Mouse (Mus musculus) urinary bladder, postnatal 4 days (tissue): ENCODE results near the gene Tbccd1.

Experiments
- DNase-seq, 2 experiments: peaks; one replicate each; pipeline ENCODE4 v3.0.0; 2021 to 2022; ENCODE audit warnings: low spot score in 2 of 2

The Tbccd1 gene

DNA sequence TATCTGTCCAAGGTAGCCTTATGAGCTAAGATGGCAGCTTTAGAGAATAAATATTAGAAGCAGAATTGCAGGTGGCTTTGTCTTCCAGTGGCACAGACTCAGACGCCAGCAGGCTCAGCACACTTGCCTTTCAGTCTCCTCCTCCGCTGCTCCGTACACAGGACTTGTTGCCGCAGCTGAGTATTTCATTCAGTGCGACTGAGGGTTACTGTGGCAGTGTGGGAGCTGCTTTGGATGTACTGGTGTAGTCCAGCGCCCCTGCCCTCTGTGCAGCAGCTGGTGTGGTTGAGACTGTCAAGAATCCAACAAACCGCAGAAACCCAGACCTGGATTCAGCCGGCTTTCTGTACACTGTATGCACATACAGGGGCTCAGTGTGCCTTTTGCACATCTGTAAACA is 14.9 kb upstream of the Tbccd1 start:
- DNase-seq: no peak

DNA sequence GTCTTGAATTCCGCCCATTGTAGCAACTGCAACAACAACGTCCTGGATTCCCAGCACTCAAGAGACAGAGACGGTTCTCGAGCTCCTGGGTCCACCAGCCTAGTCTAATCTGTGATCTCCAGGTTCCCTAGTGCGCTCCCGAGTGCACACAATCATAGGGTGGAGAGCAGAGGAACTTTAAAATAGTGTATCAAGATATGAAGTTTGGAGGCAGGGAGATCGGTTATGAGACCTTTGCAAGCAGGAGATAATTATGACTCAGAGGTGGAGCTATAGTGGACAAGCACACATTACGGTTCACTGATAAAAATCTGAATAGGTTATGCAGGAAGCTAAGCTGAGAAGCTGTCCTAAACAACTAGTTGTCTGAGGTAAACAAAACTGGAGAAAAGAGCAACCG is 696 bp downstream of the Tbccd1 start:
- DNase-seq: no peak

DNA sequence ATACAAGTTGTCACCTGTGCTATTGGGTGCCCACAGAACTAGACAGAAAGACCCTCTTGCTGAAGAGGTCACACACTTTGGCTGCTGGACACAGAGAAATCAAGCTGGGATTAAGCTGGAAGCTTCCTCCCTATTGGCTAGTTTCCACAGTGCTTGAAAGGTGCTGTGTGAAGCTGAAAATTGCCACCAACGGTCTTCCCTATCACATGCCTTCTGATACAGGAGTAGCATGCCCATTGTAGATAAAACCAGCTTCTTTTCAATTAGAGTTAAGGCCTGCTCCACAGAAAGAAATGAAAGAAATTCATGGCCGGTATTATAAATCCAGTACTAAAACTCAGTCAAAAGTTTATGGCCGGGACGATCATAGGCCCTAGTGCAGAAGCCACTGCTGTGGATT is 4.8 kb downstream of the Tbccd1 start:
- no peak for DNase-seq

DNA sequence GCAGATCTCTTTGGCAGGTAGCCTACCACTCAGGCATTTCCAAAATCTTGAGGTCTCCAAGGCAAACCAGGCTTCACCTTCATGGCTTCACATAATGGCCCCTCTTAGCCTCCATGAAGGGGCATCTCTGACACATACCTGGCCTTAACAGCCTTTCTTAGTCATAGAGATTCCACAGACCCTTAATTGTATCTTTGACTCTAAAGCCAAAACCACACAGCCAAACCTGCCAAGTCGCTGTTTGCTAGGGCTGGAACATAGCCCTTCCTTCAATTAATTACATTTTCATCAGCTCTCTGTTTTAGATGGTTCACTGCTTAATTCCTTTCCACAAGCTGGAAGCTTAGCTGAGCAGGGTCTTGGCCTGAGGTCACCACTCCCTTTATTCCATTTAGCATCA is 9.1 kb downstream of the Tbccd1 start:
- no peak for DNase-seq

DNA sequence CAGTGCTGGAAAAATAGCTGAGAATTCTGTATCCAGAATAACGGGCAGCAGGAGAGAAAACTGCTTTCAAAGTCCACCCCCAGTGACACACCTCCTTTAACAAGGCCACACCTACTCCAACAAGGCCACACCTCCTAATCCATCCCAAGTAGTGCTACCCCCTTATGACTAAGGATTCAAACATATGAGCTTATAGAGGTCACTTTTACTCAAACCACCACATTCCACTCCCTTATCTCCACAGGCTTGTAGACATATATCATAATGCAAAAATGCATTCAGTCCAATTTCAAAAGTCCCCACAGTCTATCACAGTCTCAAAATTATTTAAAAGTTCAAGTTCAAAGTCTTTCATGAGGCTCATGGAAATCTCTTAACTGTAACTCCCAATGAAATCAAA is 9.8 kb downstream of the Tbccd1 start:
- DNase-seq: no peak

DNA sequence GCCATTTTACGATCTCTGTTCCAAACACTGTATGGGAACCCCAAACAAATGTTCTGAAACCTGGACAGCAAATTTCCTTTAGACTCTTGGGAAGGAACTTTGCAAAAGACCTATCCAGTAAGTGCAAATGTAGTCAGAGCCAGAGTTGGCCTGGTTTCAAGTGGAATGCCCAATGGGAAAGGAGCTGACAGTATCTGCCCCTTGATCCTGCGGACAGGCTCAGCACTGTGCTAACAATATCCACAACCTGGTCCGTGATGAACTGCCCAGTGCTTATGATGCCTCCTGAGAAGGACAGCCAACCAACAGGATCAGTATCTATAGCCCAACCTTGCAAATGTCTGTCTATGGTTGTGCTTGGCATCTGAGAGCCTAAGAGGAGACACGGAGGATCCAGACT is 12.0 kb downstream of the Tbccd1 start:
- DNase-seq: no peak

DNA sequence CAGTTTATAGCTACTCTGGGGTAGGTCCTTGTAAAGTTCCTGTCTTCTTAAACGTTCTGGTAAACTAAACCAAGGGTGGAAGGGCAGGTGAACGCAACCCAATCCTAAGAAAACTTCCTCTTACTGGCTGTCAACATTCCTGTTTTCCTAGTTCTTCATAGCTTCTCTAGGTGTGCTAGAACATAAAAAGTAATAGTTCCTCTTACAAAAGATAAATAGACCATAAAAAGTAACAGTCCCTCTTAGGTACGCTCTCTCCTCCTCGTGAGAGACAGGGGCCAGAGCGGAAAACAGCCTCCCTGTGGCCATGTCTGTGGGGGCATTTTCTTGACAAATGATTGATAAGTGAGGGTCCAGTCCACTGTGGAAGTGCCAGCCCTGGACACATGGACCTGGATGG is 12.6 kb downstream of the Tbccd1 start:
- no peak for DNase-seq

DNA sequence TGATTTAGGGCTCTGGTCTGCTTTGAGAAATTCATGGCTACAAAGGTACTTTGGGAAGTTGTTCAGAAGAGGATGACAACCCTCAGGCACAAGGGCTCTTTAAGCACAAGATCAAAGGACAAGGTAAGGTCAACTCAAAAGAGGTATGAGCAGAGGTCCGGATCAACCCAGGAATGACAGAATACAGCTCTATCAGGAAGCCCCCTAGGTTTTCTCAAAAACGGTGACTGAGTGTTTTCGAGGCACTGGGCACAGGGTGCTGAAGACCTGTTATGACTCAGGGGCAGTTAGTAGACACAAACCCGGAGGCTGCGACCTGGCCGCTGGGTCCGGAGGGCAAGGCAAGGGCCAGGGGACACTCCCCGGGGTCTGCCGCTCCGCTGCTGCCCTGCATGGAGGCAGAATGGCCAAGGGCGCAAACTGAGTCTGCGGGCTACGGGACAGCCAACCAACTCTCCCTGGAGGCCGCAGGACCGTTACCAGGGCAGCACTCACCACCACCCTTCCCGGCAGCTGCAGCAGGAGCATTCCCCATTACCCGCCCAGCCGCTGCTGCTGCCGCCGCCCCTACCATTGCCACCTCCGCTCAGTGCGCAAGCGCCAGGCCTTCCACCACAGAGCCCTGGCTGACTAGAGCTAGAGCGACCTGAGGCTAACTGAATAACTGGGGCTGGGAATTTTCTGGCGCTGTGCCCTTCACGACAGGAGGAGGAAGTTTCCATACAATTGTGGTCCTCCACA is 13.2 kb downstream of the Tbccd1 start:
- DNase-seq: peak; percentile 70 to 79

DNA sequence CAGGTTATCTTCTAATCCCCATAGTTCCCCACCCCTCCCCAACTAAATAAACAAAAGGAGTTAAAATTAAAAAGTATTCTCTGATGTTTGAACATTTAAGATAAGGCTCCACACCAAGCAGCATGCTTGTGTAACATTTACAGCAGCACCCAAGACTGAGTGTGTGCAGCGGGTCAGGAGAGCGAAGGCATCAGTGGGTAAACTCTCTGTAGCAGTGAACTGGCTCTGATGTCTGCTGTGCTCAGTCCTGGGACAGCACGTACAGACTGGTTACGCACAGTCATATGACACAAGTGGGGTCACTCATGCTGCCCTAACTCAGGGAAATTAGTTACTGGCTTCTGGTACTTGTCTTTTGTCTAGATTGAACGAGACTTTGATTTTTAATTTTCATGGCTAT is 14.6 kb downstream of the Tbccd1 start:
- DNase-seq: no peak

DNA sequence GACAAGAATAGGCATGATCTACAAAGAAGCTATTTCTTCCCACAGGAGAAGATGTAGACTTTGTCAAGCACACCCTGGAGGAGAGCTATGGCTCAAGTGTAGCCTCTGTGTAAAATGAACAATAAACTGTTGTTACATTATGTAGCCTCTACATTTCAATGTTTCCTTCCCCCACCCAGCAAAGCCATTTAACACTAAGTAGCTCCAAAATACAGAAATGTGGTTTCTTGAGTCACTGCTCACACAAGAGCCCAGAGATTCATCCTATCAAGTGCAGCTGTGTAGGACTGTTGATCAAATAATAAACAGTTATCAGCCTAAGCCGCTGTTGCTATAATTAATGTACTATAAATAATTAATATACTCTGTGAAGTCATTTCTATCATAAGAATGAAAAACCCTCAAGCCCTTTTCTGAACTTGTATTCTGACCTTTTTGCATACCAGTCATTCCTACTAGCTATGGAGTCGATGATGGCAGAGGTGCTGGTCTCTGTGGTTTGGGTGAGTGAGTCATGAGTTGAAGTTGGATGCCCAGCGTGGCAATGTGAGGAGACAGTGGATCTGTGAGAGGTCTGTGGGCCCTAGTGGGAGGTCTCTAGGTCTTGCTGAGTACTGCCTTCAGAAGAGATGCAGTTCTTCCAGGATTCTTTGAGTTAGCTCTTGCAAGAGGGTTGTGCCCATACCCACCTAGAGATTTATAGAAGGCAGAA is 18.2 kb downstream of the Tbccd1 start:
- no peak for DNase-seq

DNA sequence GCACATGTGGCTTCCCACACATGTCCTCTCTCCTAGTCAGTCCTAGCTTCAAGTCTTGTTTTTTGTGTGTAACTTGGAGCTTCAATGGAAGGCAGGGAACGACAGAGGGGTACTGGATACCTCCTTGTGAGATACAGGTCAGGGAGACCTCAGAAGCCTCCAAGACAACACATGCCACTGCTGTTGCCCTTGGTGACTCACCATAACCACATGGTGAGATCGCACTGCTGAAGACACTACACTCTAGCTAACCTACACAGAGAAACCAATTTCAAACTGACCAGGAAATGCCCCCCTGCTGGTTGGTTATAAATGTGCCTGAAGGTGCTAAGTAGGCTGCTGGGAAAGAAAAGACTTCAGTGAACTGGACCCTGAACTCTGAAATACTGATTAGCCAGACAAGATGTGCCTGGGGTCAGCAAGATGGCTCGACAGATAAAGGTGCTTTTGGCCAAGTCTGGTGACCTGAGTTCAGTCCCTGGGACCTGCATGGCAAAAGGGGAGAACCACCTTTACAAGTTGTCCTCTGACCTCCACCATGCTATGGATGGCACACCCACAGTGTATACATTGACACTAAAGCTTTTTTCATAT is 24.4 kb downstream of the Tbccd1 start:
- no peak for DNase-seq

DNA sequence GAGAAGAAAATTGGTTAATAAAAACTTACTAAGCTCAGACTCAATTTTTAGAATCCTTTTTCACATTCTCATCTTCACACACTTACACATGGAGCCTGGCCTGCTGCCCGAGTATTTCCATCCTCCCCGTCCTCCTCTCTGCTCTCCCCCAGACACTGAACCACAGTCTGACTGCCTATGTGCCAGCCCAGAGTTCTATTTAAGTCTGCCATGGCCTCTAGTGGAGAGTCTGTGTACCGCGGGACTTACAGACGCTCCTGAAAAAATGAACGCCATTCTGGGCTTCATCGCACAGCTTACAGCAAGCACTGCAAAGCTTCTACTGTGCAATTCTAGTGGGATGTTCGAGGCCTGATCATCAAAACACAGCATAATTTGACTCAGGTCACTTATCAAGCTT is 36.7 kb downstream of the Tbccd1 start:
- DNase-seq: no peak

DNA sequence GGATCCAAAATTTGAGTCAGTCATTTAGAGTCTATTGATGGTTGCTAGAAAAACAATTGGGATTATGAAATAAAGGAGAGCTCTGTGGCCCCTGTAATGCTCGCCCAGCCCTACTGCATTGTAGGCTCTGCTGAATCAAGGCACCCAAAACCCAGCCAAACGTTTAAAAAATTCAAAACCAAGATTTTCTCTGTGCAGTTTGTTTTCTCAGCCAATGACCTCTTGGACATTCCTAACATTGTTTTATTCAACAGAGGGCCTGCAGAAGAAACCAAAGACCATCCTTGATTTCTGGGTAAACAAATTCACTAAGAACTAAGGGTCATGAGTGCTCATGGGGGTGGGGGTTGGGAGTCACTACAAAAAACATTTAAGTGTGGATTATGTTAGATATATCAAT is 46.0 kb downstream of the Tbccd1 start, which contains the start of gene Crygs:
Gene Crygs, minus strand, starts transcription at position 101 of the 400 bp plus-strand sequence.
- DNase-seq: no peak

DNA sequence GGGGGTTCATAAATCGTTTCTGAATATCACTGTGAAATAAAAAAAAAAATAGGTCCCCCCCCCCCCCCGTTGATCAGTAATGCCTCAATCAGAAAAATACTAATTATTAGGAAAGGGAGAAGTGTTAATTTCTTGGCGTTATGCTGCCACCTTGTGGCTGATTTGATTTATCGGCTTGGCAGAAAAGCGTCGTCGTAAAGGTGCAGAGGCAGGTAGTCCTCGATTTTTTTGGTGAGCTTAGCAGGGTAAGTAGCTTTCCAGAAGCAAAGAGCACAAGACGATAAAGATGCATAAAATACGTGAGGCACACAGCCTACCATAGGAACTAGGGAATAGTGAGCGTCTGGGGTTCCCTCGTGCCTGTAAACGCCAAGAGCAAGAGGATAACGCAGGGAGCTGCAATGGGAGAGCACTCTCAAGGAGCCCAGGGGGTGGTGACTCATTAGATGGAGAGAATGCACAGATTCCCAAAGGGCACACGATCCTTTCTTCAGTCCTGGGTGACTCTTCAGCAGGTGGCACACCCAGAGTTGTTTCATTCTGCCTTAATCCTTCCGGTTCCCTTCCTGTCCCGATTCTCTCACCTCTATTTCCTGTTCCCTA is 49.9 kb downstream of the Tbccd1 start:
- DNase-seq: no peak

DNA sequence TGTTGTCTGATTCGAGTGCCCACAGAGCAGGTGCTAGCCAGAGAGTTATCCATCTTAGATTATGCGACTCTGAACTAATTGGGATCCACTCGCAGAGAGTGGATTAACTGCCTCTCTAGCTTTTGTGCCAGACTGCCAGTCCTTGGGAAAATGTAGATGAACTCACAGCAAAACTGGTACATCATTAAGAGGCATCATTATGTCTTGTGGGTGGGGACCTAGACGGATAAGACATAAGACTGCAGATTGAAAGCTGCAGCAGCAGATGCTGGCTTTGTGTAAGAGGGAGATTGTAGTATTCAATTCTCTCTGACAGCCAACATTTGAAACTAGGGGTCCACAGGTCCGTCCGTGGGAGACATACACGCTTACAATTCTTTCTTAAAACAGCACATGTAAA is 54.7 kb downstream of the Tbccd1 start:
- DNase-seq: no peak

DNA sequence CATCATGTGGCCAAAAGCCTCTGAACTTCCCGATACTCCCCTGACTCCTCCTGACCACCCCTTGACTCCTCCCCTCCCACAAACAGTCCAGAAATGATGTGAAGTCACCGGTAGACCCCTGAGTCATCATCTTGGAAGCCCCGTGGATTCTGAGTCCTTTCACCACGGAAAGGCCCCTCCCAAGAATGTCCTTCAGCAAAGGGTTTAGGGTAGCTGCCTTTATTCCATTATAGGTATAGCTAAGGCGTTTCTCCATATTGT is 56.7 kb downstream of the Tbccd1 start:
- DNase-seq: no peak

DNA sequence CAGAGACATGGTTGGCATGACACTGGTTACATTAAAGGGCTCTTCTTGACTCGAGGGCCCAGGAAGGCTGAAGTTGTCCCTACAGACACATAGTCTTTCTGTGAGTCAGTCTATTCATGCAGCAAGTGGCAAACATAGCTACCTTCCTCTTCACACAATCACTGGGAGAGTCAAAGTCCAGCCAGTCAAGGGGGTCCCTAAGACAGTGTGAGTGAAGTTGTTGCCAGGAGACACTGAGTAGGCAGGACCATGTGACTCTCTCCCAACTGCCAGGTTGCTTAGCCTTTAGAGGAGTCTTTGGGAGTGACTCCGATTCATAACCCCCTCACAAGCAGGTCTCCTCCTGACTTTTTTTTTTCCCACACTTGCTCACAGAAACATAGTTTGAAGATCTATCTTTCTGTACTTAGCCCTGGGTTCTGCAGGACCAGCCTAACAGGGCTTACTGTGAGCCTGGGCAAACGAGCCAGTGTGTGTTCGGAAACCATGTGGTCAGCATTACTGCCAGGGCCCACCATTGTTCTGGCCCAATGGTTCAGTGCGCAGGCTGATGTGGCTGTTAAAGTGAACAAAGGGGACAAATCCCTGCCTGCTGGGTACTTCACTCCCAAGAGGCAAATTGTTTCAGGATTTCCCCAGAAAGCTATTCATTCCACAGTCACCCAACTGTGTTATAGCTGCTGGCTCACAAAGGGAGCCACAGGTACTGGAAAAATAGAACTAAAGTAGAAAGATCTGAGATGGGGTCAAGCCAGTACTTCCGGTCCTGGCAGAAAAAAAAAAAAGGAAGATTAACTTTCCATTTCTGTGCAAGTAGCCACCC is 57.2 kb downstream of the Tbccd1 start:
- no peak for DNase-seq

DNA sequence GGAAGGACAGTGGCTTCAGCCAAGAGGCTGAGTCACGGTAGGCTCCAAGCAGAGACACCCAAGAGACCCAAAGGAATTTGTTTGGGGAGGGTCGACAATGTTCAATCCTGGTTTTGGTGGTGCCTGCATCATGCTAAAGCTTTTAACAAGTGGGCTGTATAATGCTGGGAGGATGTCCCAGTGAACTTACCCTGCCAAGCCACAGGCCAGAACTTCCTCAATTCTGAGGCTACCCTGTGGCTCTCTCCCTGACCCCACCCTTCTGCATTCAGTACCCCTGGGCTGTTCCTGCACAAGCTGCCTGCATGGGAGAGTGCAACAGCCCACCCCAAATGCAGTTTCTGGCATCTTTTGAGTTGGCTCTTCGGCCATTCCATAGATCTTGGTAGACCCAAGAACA is 58.9 kb downstream of the Tbccd1 start:
- DNase-seq: no peak

DNA sequence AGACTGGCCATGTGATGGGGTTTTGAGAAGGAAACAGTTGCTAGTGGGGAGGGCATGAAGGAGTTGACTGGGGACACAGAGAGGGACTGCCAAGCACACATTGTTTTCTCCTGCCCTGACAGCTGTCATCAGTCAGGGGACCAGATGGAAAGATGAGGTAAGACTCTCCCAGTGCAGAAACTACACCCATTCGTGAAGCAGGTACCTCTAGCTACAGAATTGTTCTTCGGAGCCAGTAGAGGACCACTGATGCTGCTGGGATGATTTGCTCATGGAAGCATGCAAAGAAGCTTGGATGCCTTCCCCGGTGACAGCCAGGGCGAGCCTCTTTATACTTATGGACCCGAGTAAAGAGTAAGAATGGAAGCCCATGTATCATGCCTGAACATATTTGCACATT is 59.9 kb downstream of the Tbccd1 start:
- no peak for DNase-seq

DNA sequence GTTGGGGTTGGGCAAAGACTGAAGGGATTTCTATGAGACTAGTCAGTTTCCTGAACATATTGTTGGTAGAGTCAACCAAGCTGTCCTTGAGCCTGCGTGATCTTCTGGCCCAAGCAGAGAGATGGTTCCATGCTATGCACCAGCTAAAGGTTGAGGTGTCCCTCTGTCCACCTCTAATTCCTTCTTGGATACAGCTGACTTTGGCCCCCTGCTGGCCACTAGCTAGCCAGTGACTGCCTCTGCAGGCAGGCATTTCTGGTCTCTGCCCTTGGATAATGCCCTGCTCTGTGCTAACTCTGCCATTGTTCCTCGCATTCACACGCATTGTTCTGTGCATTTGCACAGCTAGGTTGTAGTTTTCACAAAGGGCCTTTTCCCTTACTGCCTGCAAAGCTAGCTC is 62.0 kb downstream of the Tbccd1 start:
- no peak for DNase-seq

DNA sequence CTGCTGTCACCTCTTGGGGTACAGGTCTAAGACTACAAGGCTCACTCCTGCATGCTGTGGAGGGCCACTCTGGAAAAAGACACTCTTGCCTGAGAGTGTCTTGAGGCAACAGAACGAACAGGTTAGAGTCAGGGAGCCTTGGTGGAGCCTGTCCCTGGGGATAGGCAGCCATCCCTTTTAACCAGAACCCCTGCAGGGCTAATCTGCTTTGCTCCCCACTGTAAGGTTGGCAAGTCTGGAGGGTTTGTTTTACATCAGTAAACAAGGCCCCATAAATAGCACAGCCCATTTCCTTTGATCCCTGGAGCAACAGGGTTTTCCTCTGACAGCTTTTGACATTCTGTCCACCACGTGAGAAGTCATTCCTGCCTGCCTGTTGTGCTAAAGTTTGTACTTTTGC is 66.2 kb downstream of the Tbccd1 start:
- no peak for DNase-seq

DNA sequence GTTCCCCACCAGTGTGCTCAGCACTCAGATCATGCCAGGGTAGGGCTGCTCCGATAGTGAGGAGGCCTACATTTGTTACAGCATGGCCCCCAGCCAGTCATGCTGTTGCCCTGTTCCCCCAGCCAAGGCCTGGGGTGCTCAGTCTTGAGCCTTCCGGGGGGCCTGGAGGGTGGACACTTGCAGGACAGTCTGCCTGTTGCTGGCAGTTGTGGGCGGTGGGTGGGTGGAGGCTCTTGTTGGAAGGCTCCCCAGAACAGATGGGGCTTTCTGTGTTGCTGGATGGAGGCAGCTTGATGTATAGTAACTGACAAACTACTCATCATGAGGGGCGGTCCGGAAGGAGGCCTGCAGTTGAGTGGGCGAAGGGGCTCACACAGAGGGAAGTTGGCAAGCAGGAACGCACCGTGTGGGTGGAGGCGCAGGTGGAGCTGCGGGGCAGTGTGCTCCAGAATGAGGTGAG is 67.5 kb downstream of the Tbccd1 start:
- peak in 1 of 2 experiments; percentile 23 for DNase-seq
